Mouse (Mus musculus) CH12.LX (cell line): ENCODE results near the gene Rhod.

Experiments
- CTCF ChIP-seq, 2 experiments: IDR thresholded peaks in 1 of 2; conservative IDR thresholded peaks in 1 of 2; 2 replicates each; pipeline ENCODE4 v1.5.1; 2011 to 2012; ENCODE audit warnings: low read depth in 2 of 2, low read length in 2 of 2, improper control_type of control experiment in 1 of 2, inconsistent platforms in 1 of 2, mild to moderate bottlenecking in 1 of 2, moderate library complexity in 1 of 2
- PAX5 ChIP-seq: IDR thresholded peaks from 2 replicates; pipeline ENCODE4 v1.6.1; 2012; ENCODE audit warnings: low read length, inconsistent platforms, mixed read lengths
- ZMIZ1 ChIP-seq: IDR thresholded peaks from 2 replicates; pipeline ENCODE4 v1.6.1; 2012; ENCODE audit warnings: low read depth, mild to moderate bottlenecking, inconsistent platforms, low read length, improper control_type of control experiment

DNA sequence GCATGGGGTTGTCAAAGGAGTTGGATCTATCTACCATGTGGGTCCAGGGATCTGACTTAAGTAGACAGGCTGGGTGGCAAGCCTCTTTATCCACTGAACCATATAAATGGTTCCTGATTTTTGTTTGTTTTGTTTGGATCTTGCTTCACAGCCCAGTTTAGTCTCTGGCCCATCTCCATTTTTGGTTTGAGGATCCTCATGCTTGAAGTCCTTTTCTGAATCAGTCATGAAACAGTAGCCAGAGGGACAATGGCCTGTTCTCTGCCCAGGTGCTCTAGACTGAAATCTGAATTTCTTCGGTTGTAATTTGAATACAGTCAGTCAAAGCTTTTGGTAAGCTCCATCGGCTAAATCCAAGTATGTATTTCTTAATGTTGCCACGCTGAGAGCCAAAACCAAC lies 16.7 kb downstream of the Rhod start:
- TF ChIP-seq CTCF (conservative IDR thresholded peaks at IDR 0.05 in 1 of 2, IDR thresholded peaks at IDR 0.05 in 1 of 2; ENCODE audit: low read depth in 2 of 2, low read length in 2 of 2) (no peak), PAX5 (no peak), ZMIZ1 (no peak)
